Mouse (Mus musculus) kidney, adult 11 months (tissue): Measurements from ENCODE around the gene D230025D16Rik.
A peak's percentile ranks its signal among the peaks of the same experiment; 100 is the strongest.
"Not testable (repeated sequence)": the region's sequence is repeated elsewhere in the genome, so short reads cannot be mapped to it uniquely, and the experiment has no call there.

Source experiments
- DNase-seq: peaks from one replicate; pipeline ENCODE4 v3.0.0; 2022

D230025D16Rik gene

GRCm38 (mm10) chr8:105224413-105225271 lies at the start of gene D230025D16Rik:
TSS of gene D230025D16Rik (plus strand) at chr8:105225145.
- DNase-seq, result peak; percentile 93

- not testable (repeated sequence) for DNase-seq
Measured at GRCm38 (mm10) chr8:105175287-105175686, 49.7 kb upstream of the D230025D16Rik start.

- DNase-seq, result no peak
Measured at GRCm38 (mm10) chr8:105178211-105178800, 46.6 kb upstream of the D230025D16Rik start.

- DNase-seq, result no peak
Measured at GRCm38 (mm10) chr8:105182201-105182600, 42.7 kb upstream of the D230025D16Rik start.

GRCm38 (mm10) chr8:105186467-105187005 lies 38.4 kb upstream of the D230025D16Rik start:
- no peak for DNase-seq

- no peak for DNase-seq
Measured at GRCm38 (mm10) chr8:105192182-105192581, 32.8 kb upstream of the D230025D16Rik start.

- no peak for DNase-seq
Measured at GRCm38 (mm10) chr8:105205748-105206147, 19.2 kb upstream of the D230025D16Rik start.

- no peak for DNase-seq
Measured at GRCm38 (mm10) chr8:105206766-105207275, 18.1 kb upstream of the D230025D16Rik start.

GRCm38 (mm10) chr8:105207675-105208273 lies 17.2 kb upstream of the D230025D16Rik start:
- DNase-seq, result no peak

- DNase-seq, result no peak
Measured at GRCm38 (mm10) chr8:105209153-105210110, 15.5 kb upstream of the D230025D16Rik start.

- no peak for DNase-seq
Measured at GRCm38 (mm10) chr8:105214104-105214503, 10.8 kb upstream of the D230025D16Rik start.

- no peak for DNase-seq
Measured at GRCm38 (mm10) chr8:105217926-105218522, 6.9 kb upstream of the D230025D16Rik start.

GRCm38 (mm10) chr8:105223850-105224249 lies 1.1 kb upstream of the D230025D16Rik start:
- DNase-seq, result no peak

GRCm38 (mm10) chr8:105225272-105225593 lies 288 bp downstream of the D230025D16Rik start:
- DNase-seq, result no peak

- no peak for DNase-seq
Measured at GRCm38 (mm10) chr8:105225917-105226316, 972 bp downstream of the D230025D16Rik start.

GRCm38 (mm10) chr8:105231503-105232320 lies 6.8 kb downstream of the D230025D16Rik start:
- no peak for DNase-seq

GRCm38 (mm10) chr8:105232321-105232693 lies 7.4 kb downstream of the D230025D16Rik start:
- DNase-seq, result not testable (repeated sequence)

- no peak for DNase-seq
Measured at GRCm38 (mm10) chr8:105233126-105233935, 8.4 kb downstream of the D230025D16Rik start.

GRCm38 (mm10) chr8:105235206-105235605 lies 10.3 kb downstream of the D230025D16Rik start:
- DNase-seq, result peak; percentile 26
